Comparison of ENCODE assay signal across 9 mouse cellular contexts in the genomic region with DNA sequence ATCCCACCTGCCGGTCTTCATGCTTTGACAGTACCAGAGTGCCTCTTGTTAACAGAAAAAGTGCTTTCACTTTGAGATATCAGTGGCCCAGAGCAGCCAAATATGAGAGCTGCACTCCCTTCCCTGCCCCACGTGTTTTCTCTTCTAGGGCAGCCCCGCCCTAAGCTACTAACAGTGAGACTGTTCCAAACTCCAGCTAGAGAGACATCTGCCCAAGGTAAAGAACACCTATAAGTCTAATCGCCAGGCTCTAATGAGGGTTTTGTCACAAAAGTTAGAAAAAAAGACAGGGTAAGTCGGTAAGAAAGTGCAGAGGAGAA. TPM values are rescaled to one million over a fixed set of nuclear protein-coding genes. Genes with fewer than 3 reads are reported as not detected.
A peak's percentile ranks its signal among the peaks of the same experiment; 100 is the strongest.
DNase-seq lines count a peak whose midpoint lies in the region; ATAC-seq and TF ChIP-seq lines count a peak whose summit lies in the region.
"Had no signal": no experiment of that assay in that cellular context is flagged by ENCODE, and none has a peak within 500 bp of the region (broad histone marks: within the 10 kb centered on the region; RNA-seq: fewer than 3 reads in every experiment).

No protein-coding gene starts in this region.

- TF ChIP-seq CTCF in MEL (IDR thresholded peaks at IDR 0.05 in 2 of 3, conservative IDR thresholded peaks at IDR 0.05 in 1 of 3; ENCODE audit: control insufficient read depth in 1 of 3, insufficient read depth in 1 of 3, low read depth in 2 of 3, low read length in 3 of 3, poor library complexity in 1 of 3, severe bottlenecking in 1 of 3) = no peak

- H3K36me3 ChIP-seq in heart, embryonic 11.5 days (ENCODE audit: control insufficient read depth, insufficient read depth, low read length) = no peaks in the 10 kb centered on the region
- H3K36me3 ChIP-seq in MEL (ENCODE audit: control insufficient read depth in 1 of 2, insufficient read depth in 2 of 2, low read length in 2 of 2) = no peaks in the 10 kb centered on the region
- H3K36me3 ChIP-seq in hindbrain, embryonic 12.5 days = no peaks in the 10 kb centered on the region
- H3K36me3 ChIP-seq in liver, embryonic 16.5 days (ENCODE audit: control insufficient read depth, insufficient read depth) = no peaks in the 10 kb centered on the region

- no peak for TF ChIP-seq POLR2A in MEL (IDR thresholded peaks at IDR 0.05; ENCODE audit: control insufficient read depth in 1 of 2, insufficient read depth in 1 of 2, low read depth in 1 of 2, low read length in 2 of 2, poor library complexity in 1 of 2)

- no peak for TF ChIP-seq RAD21 in MEL (IDR thresholded peaks at IDR 0.05; ENCODE audit: low read depth, low read length)

- no peaks in the 10 kb centered on the region for H3K4me1 ChIP-seq in heart, embryonic 11.5 days (ENCODE audit: control insufficient read depth, insufficient read depth, low read length)
- no peaks in the 10 kb centered on the region for H3K4me1 ChIP-seq in MEL (ENCODE audit: control insufficient read depth in 1 of 2, insufficient read depth in 2 of 2, low read length in 2 of 2)
- H3K4me1 ChIP-seq in hindbrain, embryonic 12.5 days = peaks cover 7% of the 10 kb centered on the region
- peaks cover 2% of the 10 kb centered on the region; the same call in 1 of the 2 replicates for H3K4me1 ChIP-seq in liver, embryonic 16.5 days (ENCODE audit: control insufficient read depth, low read depth, low read length)

- no peak for DNase-seq in heart, postnatal 14 days
- DNase-seq in MEL (ENCODE audit: low read depth, low spot score) = peak; percentile 36
- no peak for DNase-seq in ovary, adult 18-20 months (ENCODE audit: low spot score)
- DNase-seq in natural killer cell, adult 2 months (ENCODE audit: low spot score in 2 of 2) = no peak
- DNase-seq in left cerebral cortex, adult 9 months (ENCODE audit: low spot score in 2 of 2) = no peak

- ATAC-seq in heart, embryonic 11.5 days (replicated peaks; ENCODE audit: insufficient number of reproducible peaks, low FRiP score, low TSS enrichment) = no peak
- ATAC-seq in hindbrain, embryonic 12.5 days (ENCODE audit: low FRiP score) = no peak
- no peak for ATAC-seq in liver, embryonic 16.5 days (ENCODE audit: low read depth)

- WGBS in heart, embryonic 11.5 days (ENCODE audit: insufficient replicate concordance) = 38% methylated on average over 5 of the region's 5 CpGs
- 50% methylated on average over 5 of the region's 5 CpGs for WGBS in hindbrain, embryonic 12.5 days
- WGBS in liver, embryonic 16.5 days (ENCODE audit: insufficient replicate concordance) = 22% methylated on average over 5 of the region's 5 CpGs

- H3K9ac ChIP-seq in heart, embryonic 11.5 days (ENCODE audit: low read depth, low read length) = peak overlapping the region; percentile 63; the same call in 1 of the 2 replicates
- peak overlapping the region; percentile 55 for H3K9ac ChIP-seq in MEL (ENCODE audit: control insufficient read depth, low read depth, low read length, poor library complexity, severe bottlenecking)
- H3K9ac ChIP-seq in hindbrain, embryonic 12.5 days = no peak overlapping the region
- no peak overlapping the region for H3K9ac ChIP-seq in liver, embryonic 16.5 days (ENCODE audit: low read depth, low read length)

- H3K4me3 ChIP-seq in heart, embryonic 11.5 days (ENCODE audit: low read depth, low read length) = peak overlapping the region; percentile 42
- H3K4me3 ChIP-seq in MEL (ENCODE audit: control insufficient read depth in 1 of 2, insufficient read depth in 1 of 2, low read depth in 2 of 2, low read length in 2 of 2) = peak overlapping the region; percentile 53 to 65
- peak overlapping the region; percentile 28 for H3K4me3 ChIP-seq in hindbrain, embryonic 12.5 days
- peak overlapping the region; percentile 50 for H3K4me3 ChIP-seq in liver, embryonic 16.5 days (ENCODE audit: low read depth, low read length)

- no peak overlapping the region for H3K27ac ChIP-seq in heart, embryonic 11.5 days (ENCODE audit: low read depth, low read length)
- no peak overlapping the region for H3K27ac ChIP-seq in MEL (ENCODE audit: control insufficient read depth, low read depth, low read length)
- no peak overlapping the region for H3K27ac ChIP-seq in hindbrain, embryonic 12.5 days
- H3K27ac ChIP-seq in liver, embryonic 16.5 days (ENCODE audit: low read length) = no peak overlapping the region

- no peaks in the 10 kb centered on the region for H3K79me2 ChIP-seq in MEL (ENCODE audit: control insufficient read depth, insufficient read depth, low read length, poor library complexity)

- peak overlapping the region; percentile 70 for H3K4me2 ChIP-seq in heart, embryonic 11.5 days
- H3K4me2 ChIP-seq in hindbrain, embryonic 12.5 days (replicated peaks) = peak overlapping the region; percentile 54
- peak overlapping the region; percentile 69 for H3K4me2 ChIP-seq in liver, embryonic 16.5 days (ENCODE audit: low read depth, low read length)

- H3K27me3 ChIP-seq in heart, embryonic 11.5 days (ENCODE audit: control insufficient read depth, insufficient read depth, low read length) = no peaks in the 10 kb centered on the region
- H3K27me3 ChIP-seq in MEL (ENCODE audit: control insufficient read depth in 1 of 2, insufficient read depth in 2 of 2, low read length in 2 of 2) = no peaks in the 10 kb centered on the region
- H3K27me3 ChIP-seq in hindbrain, embryonic 12.5 days = no peaks in the 10 kb centered on the region
- no peaks in the 10 kb centered on the region for H3K27me3 ChIP-seq in liver, embryonic 16.5 days (ENCODE audit: control insufficient read depth, insufficient read depth, low read depth, low read length)

- TF ChIP-seq EP300 in MEL (IDR thresholded peaks at IDR 0.05; ENCODE audit: low read depth in 1 of 2, low read length in 2 of 2) = no peak

- no peaks in the 10 kb centered on the region; the same call in 1 of the 2 replicates for H3K9me3 ChIP-seq in heart, embryonic 11.5 days (replicated peaks; ENCODE audit: control insufficient read depth, low read length)
- no peaks in the 10 kb centered on the region for H3K9me3 ChIP-seq in MEL (replicated peaks; ENCODE audit: insufficient read depth, low read length)
- peaks cover 5% of the 10 kb centered on the region; the same call in 1 of the 2 replicates for H3K9me3 ChIP-seq in hindbrain, embryonic 12.5 days (replicated peaks)
- no peaks in the 10 kb centered on the region for H3K9me3 ChIP-seq in liver, embryonic 16.5 days (replicated peaks; ENCODE audit: control insufficient read depth, low read length)

- intact Hi-C loops in heart, postnatal 14 days (cut with DNase I) = no loop called here

TF ChIP-seq in MEL, 35 proteins besides CTCF, POLR2A, EP300 and RAD21:
- TF ChIP-seq USF1 (IDR thresholded peaks at IDR 0.05; ENCODE audit: low read depth, low read length) (peak; percentile 22; the same call in 1 of the 2 replicates), SIN3A (IDR thresholded peaks at IDR 0.05; ENCODE audit: low read length) (no peak), CHD2 (IDR thresholded peaks at IDR 0.05; ENCODE audit: low read length) (no peak), CHD1 (IDR thresholded peaks at IDR 0.05; ENCODE audit: low read depth, low read length) (no peak), MYB (IDR thresholded peaks at IDR 0.05; ENCODE audit: low read depth, low read length) (no peak), MXI1 (IDR thresholded peaks at IDR 0.05; ENCODE audit: low read depth, low read length) (peak; percentile 66)
TF ChIP-seq in MEL: peak in this region for 2.

RNA-seq across cellular contexts. Expression of a gene that starts 19.7 kb away (rescaled TPM):
- polyA plus RNA-seq in heart, embryonic 11.5 days (2014; fragmentation: Nextera tagmentation; extraction: Ambion mirVana) = not detected in 2 replicates
- total RNA-seq in heart, postnatal 14 days (2021) = not detected
- not detected in 2 replicates for total RNA-seq in MEL (2012; rRNA removed)
- polyA plus RNA-seq in MEL (2012; ENCODE audit: insufficient read depth in 1 of 2, insufficient read length in 2 of 2, low read depth in 1 of 2, low replicate concordance in 2 of 2, missing spikeins in 1 of 2) = not detected
- 0.10 TPM in 1 of 2 replicates, not detected in the other for polyA plus RNA-seq in hindbrain, embryonic 12.5 days (2016; fragmentation: Nextera tagmentation; extraction: Ambion mirVana)
- not detected in 2 replicates for polyA plus RNA-seq in liver, embryonic 16.5 days (2015; fragmentation: Nextera tagmentation; extraction: Ambion mirVana)
- total RNA-seq: monocyte, adult 5-6 weeks had no signal

RNA-seq across cellular contexts. Expression of a gene that starts 27.2 kb away (rescaled TPM):
- polyA plus RNA-seq in heart, embryonic 11.5 days (2014; fragmentation: Nextera tagmentation; extraction: Ambion mirVana) = 3.2 and 5.2 TPM in 2 replicates
- 10 to 100 TPM; 16.7 to 17.9 TPM for total RNA-seq in heart, postnatal 14 days (2021)
- total RNA-seq in MEL (2012; rRNA removed) = 2.3 and 2.7 TPM in 2 replicates
- 1 to 10 TPM in 1 of 2 experiments, not detected in 1; 7.7 TPM for polyA plus RNA-seq in MEL (2012; ENCODE audit: insufficient read depth in 1 of 2, insufficient read length in 2 of 2, low read depth in 1 of 2, low replicate concordance in 2 of 2, missing spikeins in 1 of 2)
- polyA plus RNA-seq in hindbrain, embryonic 12.5 days (2016; fragmentation: Nextera tagmentation; extraction: Ambion mirVana) = 4.8 TPM in 2 replicates
- 1.2 and 1.5 TPM in 2 replicates for polyA plus RNA-seq in liver, embryonic 16.5 days (2015; fragmentation: Nextera tagmentation; extraction: Ambion mirVana)

RNA-seq across cellular contexts. Expression of a gene that starts 27.6 kb away (rescaled TPM):
- polyA plus RNA-seq in heart, embryonic 11.5 days (2014; fragmentation: Nextera tagmentation; extraction: Ambion mirVana) = 160 and 161 TPM in 2 replicates
- 100 to 1,000 TPM in 1 of 2 experiments, 10 to 100 TPM in 1; 93.5 to 102 TPM for total RNA-seq in heart, postnatal 14 days (2021)
- 121 and 126 TPM in 2 replicates for total RNA-seq in MEL (2012; rRNA removed)
- polyA plus RNA-seq in MEL (2012; ENCODE audit: insufficient read depth in 1 of 2, insufficient read length in 2 of 2, low read depth in 1 of 2, low replicate concordance in 2 of 2, missing spikeins in 1 of 2) = 10 to 100 TPM in 1 of 2 experiments, not detected in 1; 85.8 TPM
- 186 and 191 TPM in 2 replicates for polyA plus RNA-seq in hindbrain, embryonic 12.5 days (2016; fragmentation: Nextera tagmentation; extraction: Ambion mirVana)
- polyA plus RNA-seq in liver, embryonic 16.5 days (2015; fragmentation: Nextera tagmentation; extraction: Ambion mirVana) = 60.2 and 68.5 TPM in 2 replicates

Comparison
In these comparisons a context has a peak if more than half of its experiments do, and no peak if none do; other contexts are left out.
1. H3K9ac ChIP-seq: peak in heart, embryonic 11.5 days (single experiment) and MEL (single experiment); none in hindbrain, embryonic 12.5 days (single experiment) and liver, embryonic 16.5 days (single experiment).
2. Peak in every context shown above with its lines, with median percentiles within 50 percentile points of each other: H3K4me2 ChIP-seq and H3K4me3 ChIP-seq.